Mouse (Mus musculus) midbrain, postnatal 0 days (tissue): Measurements from ENCODE around the gene Rabac1. TPM values are rescaled to one million over a fixed set of nuclear protein-coding genes. Genes with fewer than 3 reads are reported as not detected.

Experiments used
- ATAC-seq: fragments of 200-750 bp; cut with Nextera tagmentation; 2 replicates; pipeline ENCODE4 v1.8.0; 2017; ENCODE audit warnings: moderate number of reproducible peaks, mild to moderate bottlenecking, moderate TSS enrichment, moderate library complexity; ENCODE audit not compliant: low FRiP score
- DNase-seq: peaks from one replicate; pipeline ENCODE4 v3.0.0-alpha.2; 2015; ENCODE audit warnings: low spot score
- H3K27ac ChIP-seq: fragments of 300-500 bp; sonication (generic); 2 replicates; pipeline ENCODE4 v1.5.1; 2014; ENCODE audit warnings: low read depth, mild to moderate bottlenecking, low read length, mixed read lengths
- H3K27me3 ChIP-seq: fragments of 300-500 bp; sonication (generic); 2 replicates; pipeline ENCODE4 v1.6.1; 2014; ENCODE audit warnings: low read length, control low read depth, mixed read lengths; ENCODE audit not compliant: insufficient read depth
- H3K36me3 ChIP-seq: fragments of 300-500 bp; sonication (generic); 2 replicates; pipeline ENCODE4 v1.6.1; 2014; ENCODE audit warnings: low read length, control low read depth, mixed read lengths; ENCODE audit not compliant: insufficient read depth
- H3K4me1 ChIP-seq: fragments of 300-500 bp; sonication (generic); 2 replicates; pipeline ENCODE4 v1.6.1; 2014; ENCODE audit warnings: mild to moderate bottlenecking, control low read depth, antibody characterized with exemption, low read length, mixed read lengths; ENCODE audit not compliant: insufficient read depth
- H3K4me2 ChIP-seq: fragments of 300-500 bp; sonication (generic); 2 replicates; pipeline ENCODE4 v1.6.1; 2014; ENCODE audit warnings: low read depth, mild to moderate bottlenecking, low read length, mixed read lengths; ENCODE audit not compliant: poor library complexity, severe bottlenecking
- H3K4me3 ChIP-seq: fragments of 300-500 bp; sonication (generic); 2 replicates; pipeline ENCODE4 v1.5.1; 2014; ENCODE audit warnings: low read depth, mild to moderate bottlenecking, low read length, moderate library complexity
- H3K9ac ChIP-seq: fragments of 300-500 bp; sonication (generic); replicated peaks from 2 replicates; pipeline ENCODE4 v1.6.1; 2014; ENCODE audit warnings: mild to moderate bottlenecking, low read length, moderate library complexity, mixed read lengths; ENCODE audit not compliant: poor library complexity, severe bottlenecking
- H3K9me3 ChIP-seq: fragments of 300-500 bp; sonication (generic); 2 replicates; pipeline ENCODE4 v1.6.1; 2016; ENCODE audit warnings: low read length, control low read depth
- CTCF ChIP-seq: IDR thresholded peaks from 2 replicates; pipeline ENCODE4 v1.5.1; 2016; ENCODE audit warnings: antibody characterized with exemption, mild to moderate bottlenecking
- WGBS: fragments of 180-500 bp; shearing (Covaris S2); extraction: QIAGEN DNeasy Blood & Tissue Kit; methylation state at CpG from one replicate; pipeline ENCODE4 v1.1.7; 2014; 5-methylcytosine and 5-hydroxymethylcytosine counted together
- microRNA-seq: library from miRNA; unstranded; fragments of <30 nt; microRNA quantifications from one replicate; pipeline ENCODE4, GENCODE M21; 2016; ENCODE audit warnings: borderline number of aligned reads
- polyA plus RNA-seq: library from polyadenylated mRNA; unstranded; fragments of >200 nt; fragmentation: Nextera tagmentation; extraction: Ambion mirVana; gene quantifications from 2 replicates; pipeline ENCODE4 v1.2.1, GENCODE M21; 2015
- total RNA-seq: library from RNA; depleted of rRNA; stranded (reverse); fragments of >200 nt; gene quantifications from 2 replicates; pipeline ENCODE4 v1.2.3, GENCODE M21; 2014; rRNA removed

The Rabac1 gene
- total and polyA plus RNA-seq, 2 experiments from 2014 or later: 466 to 704 TPM

- ATAC-seq: no peak
- 3% methylated on average over 6 of the region's 6 CpGs for WGBS
- Histone ChIP-seq H3K36me3 (no peaks in the 10 kb centered on the region), H3K4me1 (peaks cover 6% of the 10 kb centered on the region; the same call in 1 of the 2 replicates), H3K4me2 (no peak overlapping the region), H3K9ac (no peak overlapping the region), H3K27me3 (peaks cover 69% of the 10 kb centered on the region), H3K4me3 (no peak overlapping the region), H3K9me3 (no peaks in the 10 kb centered on the region), H3K27ac (no peak overlapping the region)
- no peak for TF ChIP-seq CTCF
- no peak for DNase-seq
Observed at GRCm38 (mm10) chr7:24943641-24944040, 28.9 kb downstream of the Rabac1 start.

DNA sequence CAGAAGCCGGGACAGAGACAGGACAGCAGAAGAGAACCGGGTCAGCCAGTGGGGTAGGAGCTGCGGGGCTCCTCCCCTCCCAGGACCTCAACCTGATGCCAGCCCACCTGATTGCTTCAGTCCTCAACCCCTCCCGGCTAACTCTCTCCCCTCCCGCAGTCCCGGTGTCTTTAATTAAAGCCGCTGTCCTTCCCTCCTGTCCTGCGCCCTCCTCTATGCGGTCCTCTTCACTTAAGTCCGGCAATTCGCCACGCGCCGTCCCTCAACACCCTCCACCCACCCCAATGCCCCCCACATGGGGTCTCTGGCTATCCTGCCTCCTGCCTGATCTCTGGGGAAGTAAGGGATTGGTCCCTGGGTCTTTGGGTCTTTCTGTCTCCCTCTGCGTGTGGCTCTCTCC lies 40.9 kb downstream of the Rabac1 start:
- H3K27me3 ChIP-seq: peaks cover 48% of the 10 kb centered on the region
- under 1% methylated on average over 13 of the region's 15 CpGs for WGBS
- no peaks in the 10 kb centered on the region for H3K9me3 ChIP-seq
- no peak for ATAC-seq
- no peak overlapping the region for H3K9ac ChIP-seq
- no peak for TF ChIP-seq CTCF
- peak overlapping the region; percentile 12 for H3K4me3 ChIP-seq
- no peak for DNase-seq
- H3K4me2 ChIP-seq: 0 out of 2 replicates have a peak overlapping the region, but pooled peaks have one; percentile 6
- 0 out of 2 replicates have a peak, but pooled peaks cover 3% of the 10 kb centered on the region for H3K4me1 ChIP-seq
- peaks cover 8% of the 10 kb centered on the region; the same call in 1 of the 2 replicates for H3K36me3 ChIP-seq
- H3K27ac ChIP-seq: no peak overlapping the region

DNA sequence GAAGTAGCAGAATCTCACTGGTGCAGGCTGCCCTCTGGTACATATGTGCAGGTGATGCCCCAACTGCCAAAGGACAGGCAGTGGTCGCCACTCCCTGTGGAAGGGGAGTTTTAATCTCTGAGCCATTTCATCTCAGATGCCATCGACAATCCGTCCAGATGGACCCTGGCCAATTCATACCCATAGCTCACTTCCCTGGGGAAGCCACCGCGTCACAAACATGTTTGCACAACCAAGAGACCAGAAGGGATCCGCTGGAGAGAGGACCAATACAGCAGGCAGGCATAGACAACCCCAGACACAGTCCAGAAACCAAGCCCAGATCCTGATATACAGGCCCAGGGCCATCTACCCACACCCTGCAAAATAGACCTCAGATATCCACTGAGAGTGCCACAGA lies 42.1 kb downstream of the Rabac1 start:
- 45% methylated on average over 6 of the region's 6 CpGs for WGBS
- DNase-seq: no peak

More for the DNA sequence above, 42.1 kb downstream of the Rabac1 start:
- H3K9ac ChIP-seq: no peak overlapping the region
- ATAC-seq: no peak
- no peaks in the 10 kb centered on the region for H3K9me3 ChIP-seq
- no peak overlapping the region for H3K27ac ChIP-seq
- H3K4me2 ChIP-seq: no peak overlapping the region
- 0 out of 2 replicates have a peak, but pooled peaks cover 3% of the 10 kb centered on the region for H3K4me1 ChIP-seq
- peaks cover 16% of the 10 kb centered on the region for H3K36me3 ChIP-seq
- no peak for TF ChIP-seq CTCF
- no peak overlapping the region for H3K4me3 ChIP-seq
- peaks cover 48% of the 10 kb centered on the region for H3K27me3 ChIP-seq

Small RNA genes within 50 kb of the gene (microRNA-seq; reads per million reads assigned to microRNA genes)
- not detected for gene Mir7046
- 2.0 reads per million for gene Mir7047

Other genes with a start within 250 kb of the Rabac1 start
- not detected in 2 replicates for gene Gm4763, start 245.8 kb downstream of the Rabac1 start, total RNA-seq
- not detected in 2 replicates for gene Gm4763, start 245.8 kb downstream of the Rabac1 start, polyA plus RNA-seq
- 0.16 and 1.0 TPM in 2 replicates for gene Cd177, start 212.4 kb downstream of the Rabac1 start, total RNA-seq
- 0.37 and 0.47 TPM in 2 replicates for gene Cd177, start 212.4 kb downstream of the Rabac1 start, polyA plus RNA-seq
- 0.33 TPM in 1 of 2 replicates, not detected in the other for gene Ceacam10, start 195.5 kb downstream of the Rabac1 start, total RNA-seq
- 0.43 and 0.63 TPM in 2 replicates for gene Ceacam10, start 195.5 kb downstream of the Rabac1 start, polyA plus RNA-seq
- gene Gm9844, start 110.5 kb downstream of the Rabac1 start, total RNA-seq: 5.9 and 13.5 TPM in 2 replicates
- gene Gm9844, start 110.5 kb downstream of the Rabac1 start, polyA plus RNA-seq: 33.2 and 44.4 TPM in 2 replicates
- gene Lypd4, start 102.8 kb downstream of the Rabac1 start, total RNA-seq: 0.19 TPM in 1 of 2 replicates, not detected in the other
- 0.16 and 0.28 TPM in 2 replicates for gene Lypd4, start 102.8 kb downstream of the Rabac1 start, polyA plus RNA-seq
- 0.11 TPM in 1 of 2 replicates, not detected in the other for gene Dmrtc2, start 102.7 kb downstream of the Rabac1 start, total RNA-seq
- 0.31 and 0.70 TPM in 2 replicates for gene Dmrtc2, start 102.7 kb downstream of the Rabac1 start, polyA plus RNA-seq
- 364 and 448 TPM in 2 replicates for gene Rps19, start 88.4 kb downstream of the Rabac1 start, total RNA-seq
- 1,202 and 1,286 TPM in 2 replicates for gene Rps19, start 88.4 kb downstream of the Rabac1 start, polyA plus RNA-seq
- 0.27 and 0.42 TPM in 2 replicates for gene Cd79a, start 75.4 kb downstream of the Rabac1 start, total RNA-seq
- gene Cd79a, start 75.4 kb downstream of the Rabac1 start, polyA plus RNA-seq: 0.82 and 0.85 TPM in 2 replicates
- gene Arhgef1, start 69.8 kb downstream of the Rabac1 start, total RNA-seq: 19.1 and 27.5 TPM in 2 replicates
- 29.0 and 33.0 TPM in 2 replicates for gene Arhgef1, start 69.8 kb downstream of the Rabac1 start, polyA plus RNA-seq
- gene Gm4881, start 28.3 kb downstream of the Rabac1 start, total RNA-seq: 6.4 and 9.0 TPM in 2 replicates
- gene Gm4881, start 28.3 kb downstream of the Rabac1 start, polyA plus RNA-seq: 3.8 and 4.2 TPM in 2 replicates
- gene Atp1a3, start 33.2 kb upstream of the Rabac1 start, total RNA-seq: 493 and 502 TPM in 2 replicates
- gene Atp1a3, start 33.2 kb upstream of the Rabac1 start, polyA plus RNA-seq: 727 and 786 TPM in 2 replicates
- 153 and 161 TPM in 2 replicates for gene Grik5, start 99.6 kb upstream of the Rabac1 start, total RNA-seq
- 15.7 and 18.6 TPM in 2 replicates for gene Grik5, start 99.6 kb upstream of the Rabac1 start, polyA plus RNA-seq
- 37.4 and 38.0 TPM in 2 replicates for gene Zfp574, start 99.8 kb upstream of the Rabac1 start, total RNA-seq
- 30.9 and 31.9 TPM in 2 replicates for gene Zfp574, start 99.8 kb upstream of the Rabac1 start, polyA plus RNA-seq
- 7.6 and 9.0 TPM in 2 replicates for gene Pou2f2, start 207.0 kb upstream of the Rabac1 start, total RNA-seq
- 28.9 and 35.9 TPM in 2 replicates for gene Pou2f2, start 207.0 kb upstream of the Rabac1 start, polyA plus RNA-seq
- gene Dedd2, start 247.9 kb upstream of the Rabac1 start, total RNA-seq: 25.9 and 27.8 TPM in 2 replicates
- 17.7 and 18.7 TPM in 2 replicates for gene Dedd2, start 247.9 kb upstream of the Rabac1 start, polyA plus RNA-seq
- gene Zfp526, start 248.7 kb upstream of the Rabac1 start, total RNA-seq: 8.1 and 9.5 TPM in 2 replicates
- 0.94 and 1.0 TPM in 2 replicates for gene Zfp526, start 248.7 kb upstream of the Rabac1 start, polyA plus RNA-seq